Mouse (Mus musculus) brain, embryonic 14.5 days (tissue): ENCODE results near the gene Ano10.

Experiments
- CTCF ChIP-seq: fragments of 200-500 bp; IDR thresholded peaks from 2 replicates; pipeline ENCODE4 v1.5.1; 2012; ENCODE audit warnings: inconsistent platforms, mild to moderate bottlenecking, moderate library complexity, borderline replicate concordance; ENCODE audit not compliant: insufficient read depth, insufficient read length; ENCODE audit errors: extremely low read depth
- POLR2A ChIP-seq: fragments of 200-500 bp; IDR thresholded peaks from 2 replicates; pipeline ENCODE4 v1.6.1; 2012; ENCODE audit warnings: mild to moderate bottlenecking, inconsistent platforms, borderline replicate concordance; ENCODE audit not compliant: poor library complexity, insufficient read depth, insufficient read length, severe bottlenecking; ENCODE audit errors: extremely low read depth

DNA sequence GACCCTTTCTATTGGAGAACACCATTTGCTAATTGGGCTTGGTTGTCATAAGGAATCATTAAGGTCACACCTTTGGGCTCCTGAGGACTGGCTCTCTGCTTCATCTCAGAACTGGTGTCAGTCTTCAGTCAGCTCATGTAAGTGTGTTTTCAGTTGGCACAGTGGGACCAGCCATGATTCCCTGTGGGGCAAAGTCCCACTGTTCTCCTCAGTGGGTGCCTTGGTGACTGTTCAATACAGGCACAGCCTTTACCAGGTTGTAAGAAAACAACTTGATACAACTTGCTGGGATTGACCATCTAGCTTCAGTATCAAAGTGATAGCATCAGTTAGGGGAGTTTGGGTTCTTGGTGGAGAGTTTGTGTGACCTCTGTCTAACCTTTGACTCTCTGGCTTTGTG lies 148.5 kb downstream of the Ano10 start:
- TF ChIP-seq CTCF (no peak), POLR2A (no peak)
